12 mouse cellular contexts compared by ENCODE assay signal in genomic region chr2:119250377-119250776, GRCm38 (mm10). TPM values are rescaled to one million over a fixed set of nuclear protein-coding genes. Genes with fewer than 3 reads are reported as not detected.
DNase-seq lines count a peak whose midpoint lies in the region; ATAC-seq lines count a peak whose summit lies in the region.
"Had no signal": no experiment of that assay in that cellular context is flagged by ENCODE, and none has a peak within 500 bp of the region (broad histone marks: within the 10 kb centered on the region; RNA-seq: fewer than 3 reads in every experiment).

No protein-coding gene starts in this region.

- no peak overlapping the region for H3K27ac ChIP-seq in limb, embryonic 13.5 days
- H3K27ac ChIP-seq in limb, embryonic 10.5 days: no peak overlapping the region
- H3K27ac ChIP-seq in midbrain, embryonic 14.5 days (replicated peaks; ENCODE audit: low read depth, low read length): no peak overlapping the region
- H3K27ac ChIP-seq: heart, embryonic 10.5 days had no signal

- peak; percentile 18 for DNase-seq in cerebellum, adult 9-11 months
- no peak for DNase-seq in cerebellum, postnatal 36 days
- no peak for DNase-seq in limb, embryonic 10.5 days (ENCODE audit: low spot score)
- DNase-seq in MN1 (ENCODE audit: low spot score): peak; percentile 24
- DNase-seq in midbrain, embryonic 14.5 days: no peak
- DNase-seq in layer of hippocampus, postnatal 25 days (ENCODE audit: extremely low spot score in 1 of 2, low spot score in 1 of 2): no peak
- no peak for DNase-seq in thymus, postnatal 0 days (ENCODE audit: low spot score)

- H3K9ac ChIP-seq in limb, embryonic 13.5 days: no peak overlapping the region
- no peak overlapping the region for H3K9ac ChIP-seq in midbrain, embryonic 14.5 days (replicated peaks; ENCODE audit: low read length)

- WGBS in limb, embryonic 13.5 days: 62% methylated on average over 5 of the region's 5 CpGs
- WGBS in limb, embryonic 10.5 days: 68% methylated on average over 5 of the region's 5 CpGs
- WGBS in midbrain, embryonic 14.5 days: 69% methylated on average over 5 of the region's 5 CpGs

- no peak overlapping the region for H3K4me3 ChIP-seq in limb, embryonic 13.5 days
- H3K4me3 ChIP-seq in limb, embryonic 10.5 days: no peak overlapping the region
- no peak overlapping the region for H3K4me3 ChIP-seq in midbrain, embryonic 14.5 days (replicated peaks; ENCODE audit: low read depth, low read length)

- no peaks in the 10 kb centered on the region for H3K9me3 ChIP-seq in limb, embryonic 13.5 days
- H3K9me3 ChIP-seq in limb, embryonic 10.5 days (replicated peaks): no peaks in the 10 kb centered on the region
- H3K9me3 ChIP-seq in midbrain, embryonic 14.5 days (ENCODE audit: control insufficient read depth, low read length): no peaks in the 10 kb centered on the region
- H3K9me3 ChIP-seq: heart, embryonic 10.5 days had no signal

- peaks cover 22% of the 10 kb centered on the region for H3K27me3 ChIP-seq in limb, embryonic 13.5 days
- peaks cover 35% of the 10 kb centered on the region for H3K27me3 ChIP-seq in limb, embryonic 10.5 days (ENCODE audit: low read depth, poor library complexity, severe bottlenecking)
- H3K27me3 ChIP-seq in midbrain, embryonic 14.5 days (ENCODE audit: control insufficient read depth, insufficient read depth, low read length): peaks cover 5% of the 10 kb centered on the region; the same call in 1 of the 2 replicates

- H3K4me2 ChIP-seq in limb, embryonic 13.5 days (replicated peaks): peak overlapping the region; percentile 19; the same call in 1 of the 2 replicates
- H3K4me2 ChIP-seq in midbrain, embryonic 14.5 days (ENCODE audit: low read length): 0 out of 2 replicates have a peak overlapping the region, but pooled peaks have one; percentile 15

- ATAC-seq in limb, embryonic 13.5 days (ENCODE audit: low FRiP score, low read depth): no peak
- no peak for ATAC-seq in midbrain, embryonic 14.5 days (ENCODE audit: low FRiP score, low TSS enrichment)

- no peaks in the 10 kb centered on the region for H3K36me3 ChIP-seq in limb, embryonic 13.5 days
- no peaks in the 10 kb centered on the region for H3K36me3 ChIP-seq in limb, embryonic 10.5 days
- no peaks in the 10 kb centered on the region for H3K36me3 ChIP-seq in midbrain, embryonic 14.5 days (ENCODE audit: control insufficient read depth, insufficient read depth, low read length)
- H3K36me3 ChIP-seq: heart, embryonic 10.5 days had no signal

- H3K4me1 ChIP-seq in limb, embryonic 13.5 days: no peaks in the 10 kb centered on the region
- H3K4me1 ChIP-seq in limb, embryonic 10.5 days: peaks cover 32% of the 10 kb centered on the region
- H3K4me1 ChIP-seq in midbrain, embryonic 14.5 days (ENCODE audit: control insufficient read depth, insufficient read depth, low read length): no peaks in the 10 kb centered on the region

RNA-seq across cellular contexts. Expression of gene Spint1, which starts 13.2 kb away (rescaled TPM):
- 8.0 and 9.4 TPM in 2 replicates for polyA plus RNA-seq in limb, embryonic 13.5 days (2015; fragmentation: Nextera tagmentation; extraction: Ambion mirVana)
- 8.9 and 9.5 TPM in 2 replicates for polyA plus RNA-seq in limb, embryonic 10.5 days (2016; fragmentation: Nextera tagmentation; extraction: Ambion mirVana)
- 0.26 and 0.74 TPM in 2 replicates for polyA plus RNA-seq in midbrain, embryonic 14.5 days (2014; fragmentation: Nextera tagmentation; extraction: Ambion mirVana)
- total RNA-seq in layer of hippocampus, postnatal 25 days (2021): 1 to 10 TPM in 1 of 2 experiments, under 1 TPM in 1; 0.92 to 1.9 TPM
- polyA plus RNA-seq in thymus, postnatal 0 days (2015; fragmentation: Nextera tagmentation; extraction: Ambion mirVana): 21.7 and 23.6 TPM in 2 replicates

RNA-seq across cellular contexts. Expression of gene Ppp1r14d, which starts 20.7 kb away (rescaled TPM):
- polyA plus RNA-seq in limb, embryonic 13.5 days (2015; fragmentation: Nextera tagmentation; extraction: Ambion mirVana): not detected in 2 replicates
- not detected in 2 replicates for polyA plus RNA-seq in limb, embryonic 10.5 days (2016; fragmentation: Nextera tagmentation; extraction: Ambion mirVana)
- not detected in 2 replicates for polyA plus RNA-seq in midbrain, embryonic 14.5 days (2014; fragmentation: Nextera tagmentation; extraction: Ambion mirVana)
- total RNA-seq in layer of hippocampus, postnatal 25 days (2021): not detected
- 0.17 and 1.1 TPM in 2 replicates for polyA plus RNA-seq in thymus, postnatal 0 days (2015; fragmentation: Nextera tagmentation; extraction: Ambion mirVana)
- total RNA-seq: adrenal gland, adult 18-20 months; left cerebral cortex, postnatal 25 days had no signal
- polyA plus RNA-seq: hindbrain, embryonic 16.5 days had no signal

RNA-seq across cellular contexts. Expression of gene Rhov, which starts 20.7 kb away (rescaled TPM):
- 11.1 and 11.5 TPM in 2 replicates for polyA plus RNA-seq in limb, embryonic 13.5 days (2015; fragmentation: Nextera tagmentation; extraction: Ambion mirVana)
- 2.7 and 7.6 TPM in 2 replicates for polyA plus RNA-seq in limb, embryonic 10.5 days (2016; fragmentation: Nextera tagmentation; extraction: Ambion mirVana)
- polyA plus RNA-seq in midbrain, embryonic 14.5 days (2014; fragmentation: Nextera tagmentation; extraction: Ambion mirVana): 19.9 and 27.1 TPM in 2 replicates
- 1 to 10 TPM; 6.3 to 6.9 TPM for total RNA-seq in layer of hippocampus, postnatal 25 days (2021)
- polyA plus RNA-seq in thymus, postnatal 0 days (2015; fragmentation: Nextera tagmentation; extraction: Ambion mirVana): 3.9 and 4.2 TPM in 2 replicates

RNA-seq across cellular contexts. Expression of gene Vps18, which starts 38.2 kb away (rescaled TPM):
- 21.0 and 21.5 TPM in 2 replicates for polyA plus RNA-seq in limb, embryonic 13.5 days (2015; fragmentation: Nextera tagmentation; extraction: Ambion mirVana)
- 23.0 and 26.9 TPM in 2 replicates for polyA plus RNA-seq in limb, embryonic 10.5 days (2016; fragmentation: Nextera tagmentation; extraction: Ambion mirVana)
- polyA plus RNA-seq in midbrain, embryonic 14.5 days (2014; fragmentation: Nextera tagmentation; extraction: Ambion mirVana): 19.3 and 22.6 TPM in 2 replicates
- total RNA-seq in layer of hippocampus, postnatal 25 days (2021): 10 to 100 TPM; 37.5 to 43.9 TPM
- polyA plus RNA-seq in thymus, postnatal 0 days (2015; fragmentation: Nextera tagmentation; extraction: Ambion mirVana): 12.3 and 12.4 TPM in 2 replicates

RNA-seq across cellular contexts. Expression of gene Dnajc17, which starts 41.8 kb away (rescaled TPM):
- polyA plus RNA-seq in limb, embryonic 13.5 days (2015; fragmentation: Nextera tagmentation; extraction: Ambion mirVana): 23.1 and 25.4 TPM in 2 replicates
- polyA plus RNA-seq in limb, embryonic 10.5 days (2016; fragmentation: Nextera tagmentation; extraction: Ambion mirVana): 28.7 and 30.4 TPM in 2 replicates
- polyA plus RNA-seq in midbrain, embryonic 14.5 days (2014; fragmentation: Nextera tagmentation; extraction: Ambion mirVana): 21.8 and 27.8 TPM in 2 replicates
- 10 to 100 TPM; 15.8 to 19.7 TPM for total RNA-seq in layer of hippocampus, postnatal 25 days (2021)
- polyA plus RNA-seq in thymus, postnatal 0 days (2015; fragmentation: Nextera tagmentation; extraction: Ambion mirVana): 20.1 and 25.8 TPM in 2 replicates

Comparison
In these comparisons a context has a peak if more than half of its experiments do, and no peak if none do; other contexts are left out.
1. DNase-seq: peak in cerebellum, adult 9-11 months (single experiment) and MN1 (single experiment); none in cerebellum, postnatal 36 days (0 of 2), limb, embryonic 10.5 days (single experiment), midbrain, embryonic 14.5 days (single experiment), layer of hippocampus, postnatal 25 days (0 of 2) and thymus, postnatal 0 days (single experiment).